Mouse (Mus musculus) MEL-GATA-1-ER (cell line): Measurements from ENCODE around the gene Bcl6b.
A peak's percentile ranks its signal among the peaks of the same experiment; 100 is the strongest.

Experiments used
- DNase-seq: peaks from one replicate; pipeline ENCODE4 v3.0.0-alpha.2; 2012; ENCODE audit warnings: low read depth; ENCODE audit errors: extremely low read depth

The Bcl6b gene

DNA sequence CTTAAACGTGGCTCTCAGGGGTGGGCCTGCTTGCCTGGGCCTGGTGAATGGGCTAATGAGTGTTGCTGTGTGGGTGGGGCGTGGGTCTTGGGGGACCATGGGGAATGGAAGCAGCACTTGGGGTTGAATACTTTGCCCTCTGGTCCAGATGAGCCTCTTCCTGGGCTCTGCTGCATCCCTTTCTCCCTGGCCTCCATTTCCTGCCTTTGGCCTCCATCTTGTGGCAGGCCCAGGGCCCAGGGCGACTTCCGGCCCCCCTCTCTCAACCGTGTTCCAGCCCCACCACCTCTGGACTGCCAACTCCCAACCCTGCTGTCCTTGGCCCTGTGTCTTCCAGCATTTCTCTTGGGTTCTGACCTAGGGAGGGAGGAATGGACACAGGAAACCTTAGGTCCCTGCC is 4.4 kb upstream of the Bcl6b start:
- DNase-seq = no peak

- no peak for DNase-seq
These were observed 3.4 kb upstream of the Bcl6b start for GRCm38 (mm10) chr11:70233016-70233415.

GRCm38 (mm10) chr11:70232546-70232945 is 2.9 kb upstream of the Bcl6b start:
- no peak for DNase-seq

GRCm38 (mm10) chr11:70230239-70230727 is 685 bp upstream of the Bcl6b start:
- DNase-seq = peak; percentile 39

DNA sequence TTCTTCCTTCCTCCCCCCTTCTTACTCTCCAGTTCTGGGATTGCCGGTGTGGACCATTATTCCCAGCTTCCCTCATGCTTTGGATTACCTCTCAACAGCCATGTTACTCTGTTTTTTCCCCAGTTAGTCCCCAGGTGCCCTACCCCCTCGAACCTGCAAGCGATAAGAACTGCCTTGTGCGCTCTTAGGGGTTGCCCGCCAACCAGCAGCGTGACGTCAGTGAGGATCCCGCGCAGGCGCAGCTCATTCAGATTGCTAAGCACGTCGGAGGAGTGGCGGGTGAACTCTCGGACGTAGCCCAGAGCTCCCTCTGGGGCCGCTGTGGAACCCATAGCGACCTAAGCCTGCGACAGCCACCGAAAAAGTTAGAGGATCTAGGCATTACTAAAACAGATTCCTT is 770 bp downstream of the Bcl6b start:
- DNase-seq = no peak

DNA sequence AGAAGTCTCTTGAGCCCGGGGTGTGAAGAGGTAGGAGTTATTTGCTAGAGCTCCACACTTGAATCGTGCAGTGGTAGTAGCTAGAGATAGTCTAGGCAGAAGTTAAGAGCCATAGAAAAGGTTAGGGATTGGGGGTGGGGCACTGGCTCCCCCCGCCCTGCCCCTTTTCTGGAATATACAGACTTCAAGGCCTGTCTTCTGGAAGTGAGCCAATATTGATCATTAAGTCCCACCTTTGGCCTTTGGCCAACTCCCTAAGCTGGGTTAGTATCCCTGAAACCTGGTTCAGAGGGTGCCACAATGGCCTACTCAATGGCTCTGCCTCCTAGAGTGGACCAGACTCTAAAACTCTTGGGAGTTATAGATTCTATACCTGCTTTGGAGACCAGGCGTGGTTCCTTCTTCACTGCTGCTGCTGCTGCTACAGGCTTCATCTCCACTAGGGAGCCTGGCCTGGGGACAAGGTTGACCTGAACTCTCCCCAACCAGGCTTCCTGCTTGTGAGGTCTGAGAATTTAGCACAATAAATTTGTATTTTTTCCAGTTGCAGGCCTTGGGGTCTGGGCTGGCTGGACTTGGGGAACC is 1.8 kb downstream of the Bcl6b start:
- no peak for DNase-seq

DNA sequence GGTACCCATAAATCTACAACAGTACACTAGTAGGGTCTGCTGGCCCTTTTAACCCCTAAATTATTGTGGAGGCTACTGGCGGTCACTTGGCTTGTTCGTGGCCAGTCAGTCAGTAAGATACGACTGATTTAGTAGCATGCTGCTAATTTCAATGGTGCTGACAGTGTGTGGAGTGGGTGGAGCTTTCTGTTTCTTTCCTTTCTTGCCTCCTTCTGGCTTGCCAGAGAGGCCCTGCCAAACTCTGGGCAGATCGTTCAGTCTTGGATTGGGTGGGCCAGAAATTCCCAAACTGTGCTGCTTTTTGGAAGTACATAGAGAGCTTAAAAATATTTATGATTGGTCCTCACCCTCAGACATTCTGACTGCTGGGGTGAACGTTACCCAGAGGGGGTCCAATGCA is 2.5 kb downstream of the Bcl6b start:
- no peak for DNase-seq

- DNase-seq = no peak
These were observed 3.1 kb downstream of the Bcl6b start for GRCm38 (mm10) chr11:70226602-70226890.

DNA sequence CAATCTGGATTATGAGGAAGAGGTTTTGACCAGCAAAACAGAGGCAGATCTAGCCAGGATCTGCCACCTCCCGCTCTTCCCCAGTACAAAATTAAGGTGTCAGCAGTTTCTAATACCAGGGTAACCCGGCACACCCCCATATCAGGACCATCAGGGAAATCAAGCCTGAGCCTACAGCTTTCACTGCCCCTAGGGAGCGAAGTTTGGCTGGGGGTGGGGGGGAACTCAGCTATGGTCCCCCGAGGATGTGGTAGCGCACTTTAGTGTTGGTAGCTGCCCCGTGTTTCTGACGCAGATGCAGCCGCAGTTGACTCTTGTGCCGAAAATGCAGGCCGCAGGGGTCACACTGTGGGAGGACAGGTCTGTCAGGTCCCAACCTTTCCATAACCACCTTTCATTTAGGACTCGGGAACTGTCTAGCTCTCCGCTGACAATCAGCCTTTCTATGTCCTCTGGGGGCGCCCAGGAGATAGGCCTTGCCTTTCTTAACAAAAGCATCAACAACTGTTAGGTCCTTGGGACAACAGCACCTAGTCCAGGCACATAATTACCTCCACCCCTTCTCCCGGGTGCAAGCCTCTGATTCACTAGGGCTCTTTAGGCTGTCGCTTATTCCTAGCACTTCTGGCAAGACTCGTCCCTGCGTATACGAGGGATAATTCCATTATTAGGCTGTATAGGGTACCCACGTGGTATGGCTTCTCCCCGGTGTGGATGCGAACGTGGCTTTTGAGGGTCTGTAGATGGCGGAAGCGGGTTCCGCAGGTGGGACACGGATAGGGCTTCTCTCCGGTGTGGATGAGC is 3.6 kb downstream of the Bcl6b start:
- DNase-seq = no peak

DNA sequence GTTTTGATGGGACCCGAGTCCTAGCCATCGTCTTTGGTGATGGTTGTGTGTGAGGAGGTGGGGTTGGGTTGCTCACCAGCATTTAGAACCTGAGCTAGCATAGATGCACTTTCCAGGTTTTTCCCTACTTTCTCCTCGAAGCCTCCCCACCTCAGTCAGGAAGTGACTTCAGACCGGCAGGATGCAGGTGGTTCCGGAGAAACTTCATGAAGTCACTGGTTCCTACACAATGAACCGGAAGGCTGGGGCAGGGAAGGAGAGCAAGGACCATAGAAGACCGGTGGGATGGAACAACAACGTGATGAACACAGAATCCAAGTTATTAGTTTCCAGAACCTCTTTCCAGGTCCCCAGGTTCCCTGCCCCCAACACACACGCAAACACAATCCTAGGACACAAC is 5.9 kb downstream of the Bcl6b start:
- no peak for DNase-seq

DNA sequence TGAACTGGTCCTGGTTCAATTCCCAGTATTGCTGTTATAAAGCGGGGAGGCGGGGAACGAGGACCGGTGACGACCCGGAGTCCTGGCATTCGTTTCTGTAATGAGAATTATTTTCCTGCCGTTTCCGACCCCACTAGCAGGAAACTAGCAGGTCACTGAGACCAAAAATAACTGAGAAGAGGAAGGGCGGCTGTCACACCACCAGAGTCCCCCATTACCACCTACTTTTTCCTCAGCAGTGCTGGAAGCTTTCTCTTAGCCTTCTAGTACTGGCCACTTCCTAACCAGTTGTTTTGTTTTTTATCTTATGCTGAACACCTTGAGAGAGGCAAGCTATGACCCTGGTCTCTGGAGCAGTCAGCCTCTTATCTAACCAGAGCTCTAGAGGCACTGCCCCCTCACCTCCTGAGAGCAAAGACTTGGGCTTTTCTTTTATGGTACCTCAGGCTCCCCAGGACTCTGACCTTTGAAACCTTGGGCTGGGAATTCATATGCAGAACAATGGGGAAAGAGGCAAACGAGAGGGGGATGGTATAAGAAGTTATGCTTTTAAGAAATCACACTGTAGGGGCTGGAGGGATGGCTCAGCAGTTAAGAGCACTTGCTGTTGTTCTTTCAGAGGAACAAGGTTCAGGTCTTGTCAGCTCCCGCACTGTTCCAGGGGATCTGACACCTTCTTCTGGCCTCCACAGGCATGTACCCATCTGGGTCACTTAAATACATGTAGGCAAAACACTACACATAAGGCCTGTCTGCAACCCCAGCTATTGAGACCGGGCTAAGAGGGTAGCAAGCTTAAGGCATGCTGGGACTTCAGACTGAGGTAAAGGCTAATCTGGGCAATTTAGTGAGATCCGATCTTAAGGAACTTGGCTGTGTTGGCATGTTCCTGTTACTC is 7.7 kb downstream of the Bcl6b start:
- peak; percentile 32 for DNase-seq

DNA sequence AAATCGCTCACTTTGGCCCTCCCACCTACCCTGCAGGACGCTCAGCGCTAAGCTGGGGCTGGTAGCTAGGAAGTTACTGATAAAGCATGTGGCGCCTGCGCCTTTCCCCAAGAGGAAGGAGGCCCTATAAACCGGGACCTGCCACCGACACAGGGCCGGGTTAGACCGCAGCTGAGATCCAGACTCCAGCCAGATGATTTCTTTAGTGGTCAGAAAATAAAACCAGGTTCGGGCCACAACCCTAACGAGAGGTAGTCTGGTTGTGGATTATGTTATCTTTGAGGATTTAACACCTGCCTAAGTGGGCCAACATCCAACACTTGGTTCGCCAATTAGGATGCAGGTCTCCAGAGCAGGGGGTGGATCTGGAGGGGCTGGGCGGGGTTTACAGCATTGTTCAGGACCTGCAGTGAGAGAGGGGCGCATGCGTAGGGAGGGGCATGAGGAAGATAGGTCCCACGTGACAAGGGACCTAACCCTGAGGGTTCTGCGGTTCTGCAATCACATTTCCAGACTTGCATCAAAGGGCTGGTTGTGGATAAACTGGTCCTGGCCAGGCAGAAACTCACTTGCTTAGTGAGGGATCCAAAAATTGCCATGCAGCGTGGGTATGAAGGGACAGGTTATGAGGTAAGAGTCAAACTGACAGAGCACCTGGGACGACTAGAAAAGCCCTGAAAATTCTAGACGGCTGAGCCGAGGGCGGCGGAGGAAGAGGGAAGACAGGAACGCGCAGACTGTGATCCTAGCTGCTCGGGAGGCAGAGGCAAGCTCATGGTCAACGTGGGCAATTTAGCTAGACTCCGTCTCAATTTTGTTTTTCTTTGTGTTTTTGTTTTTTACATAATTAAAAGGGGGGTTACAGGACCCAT is 8.6 kb downstream of the Bcl6b start, which contains the start of gene Slc16a13:
Gene Slc16a13 (minus strand): TSS at position 334 of the 872 bp plus-strand sequence.
- peak; percentile 98 for DNase-seq

DNA sequence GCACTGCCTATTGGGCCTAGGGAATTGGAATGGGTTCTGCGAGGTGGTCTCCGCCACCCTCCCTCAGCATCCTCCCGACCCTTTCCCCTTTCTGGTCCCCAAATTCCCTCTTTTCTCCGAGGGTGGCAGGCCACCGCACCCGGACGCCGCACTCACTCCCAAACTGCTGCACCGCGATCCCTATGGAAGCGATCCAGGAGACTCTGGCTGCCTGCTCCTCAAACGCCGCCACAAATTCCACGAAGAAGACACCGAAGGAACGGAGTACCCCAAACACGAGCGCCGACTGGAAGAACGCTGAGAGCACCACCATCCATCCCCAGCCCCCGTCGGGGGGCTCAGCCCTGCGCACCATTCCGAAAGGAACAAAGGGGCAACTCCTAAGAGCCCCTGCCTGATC is 9.3 kb downstream of the Bcl6b start:
- DNase-seq = no peak

- no peak for DNase-seq
These were observed 9.7 kb downstream of the Bcl6b start for GRCm38 (mm10) chr11:70219873-70220272.

DNA sequence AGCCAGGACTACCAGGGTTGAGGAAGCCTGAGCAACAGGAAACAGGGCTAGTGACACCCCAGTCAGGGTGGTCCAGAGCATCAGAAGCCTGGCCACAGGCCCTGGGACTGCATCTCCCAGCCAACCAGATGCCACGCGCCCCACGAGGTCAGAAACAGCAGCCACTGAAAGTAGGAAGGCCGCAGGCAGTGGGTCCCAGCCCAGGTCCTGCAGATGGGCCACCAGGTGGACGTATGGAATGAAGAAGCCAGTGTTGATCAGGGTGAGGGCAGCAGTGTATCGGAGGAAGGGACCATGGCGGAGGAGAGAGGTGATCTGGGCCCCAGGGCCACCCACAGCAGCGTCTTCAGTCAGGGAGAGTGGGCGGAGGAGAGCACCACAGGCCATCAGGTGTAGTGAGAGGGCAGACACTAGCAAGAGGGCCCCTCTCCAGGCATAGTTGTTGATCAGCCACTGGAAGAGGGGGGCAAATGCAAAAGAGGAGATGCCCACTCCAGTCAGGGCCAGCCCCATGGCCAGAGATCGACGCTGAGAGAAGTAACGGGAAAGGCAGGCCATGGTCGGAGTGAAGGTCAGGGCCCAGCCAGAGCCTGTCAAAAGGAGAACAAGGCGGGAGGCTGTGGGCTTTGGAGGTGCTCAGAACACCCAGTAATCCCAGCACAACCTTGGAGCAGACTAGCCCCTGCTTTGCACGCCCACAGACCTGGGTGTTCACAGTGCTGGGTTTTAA is 10.7 kb downstream of the Bcl6b start:
- DNase-seq = no peak

GRCm38 (mm10) chr11:70218039-70218438 is 11.6 kb downstream of the Bcl6b start:
- DNase-seq = no peak

DNA sequence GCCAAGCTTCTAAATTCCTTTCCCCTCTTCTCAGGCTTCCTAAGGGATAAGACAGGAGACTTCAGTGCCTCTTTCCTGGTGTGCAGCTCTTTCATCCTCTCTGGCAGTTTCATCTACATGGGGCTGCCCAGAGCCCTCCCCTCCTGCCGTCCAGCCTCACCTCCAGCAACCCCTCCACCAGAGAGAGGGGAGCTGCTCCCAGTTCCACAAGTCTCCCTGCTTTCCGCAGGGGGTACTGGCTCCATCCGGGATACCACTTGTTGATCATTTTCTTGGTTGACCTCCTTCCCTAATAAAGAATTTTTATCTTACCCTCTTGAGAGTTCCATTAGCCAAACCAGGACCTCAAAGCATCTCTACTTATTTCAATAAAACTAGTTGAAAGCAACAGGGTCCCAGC is 13.5 kb downstream of the Bcl6b start:
- no peak for DNase-seq

GRCm38 (mm10) chr11:70215301-70215700 is 14.3 kb downstream of the Bcl6b start:
- no peak for DNase-seq

DNA sequence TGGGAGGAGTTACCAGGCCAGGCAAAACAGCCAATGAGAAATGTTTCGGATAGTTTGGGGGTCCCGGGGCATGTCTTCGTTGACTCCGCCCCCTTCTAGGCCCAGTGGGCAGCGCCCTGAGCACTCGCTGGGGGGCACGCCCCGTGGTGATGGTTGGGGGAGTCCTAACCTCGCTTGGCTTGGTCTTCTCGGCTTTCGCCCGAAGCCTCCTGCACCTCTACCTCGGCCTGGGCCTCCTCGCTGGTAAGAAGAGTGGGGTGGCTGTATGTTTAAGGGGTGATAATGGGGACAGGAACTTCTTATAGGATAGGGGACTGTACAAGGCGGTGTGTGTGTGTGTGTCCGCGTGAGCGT is 14.8 kb downstream of the Bcl6b start:
- DNase-seq = no peak

- DNase-seq = no peak
These were observed 15.3 kb downstream of the Bcl6b start for GRCm38 (mm10) chr11:70214191-70214855.
